Mouse (Mus musculus): Measurements from ENCODE around the gene Opcml.

- no peak for TF ChIP-seq CTCF (IDR thresholded peaks at IDR 0.05; ENCODE audit: low read depth, low read length)
- TF ChIP-seq POLR2A (IDR thresholded peaks at IDR 0.05; ENCODE audit: borderline replicate concordance, low read depth, low read length): no peak
Measured at GRCm38 (mm10) chr9:28909738-28910137, 1119.2 kb downstream of the Opcml start.

All from bone marrow macrophage, adult 2 months (primary cell).